Mouse (Mus musculus) midbrain, embryonic 11.5 days (tissue): ENCODE measurements around the gene Med11. TPM values are rescaled to one million over a fixed set of nuclear protein-coding genes. Genes with fewer than 3 reads are reported as not detected.
A peak's percentile ranks its signal among the peaks of the same experiment; 100 is the strongest.
"Not testable (repeated sequence)": the region's sequence is repeated elsewhere in the genome, so short reads cannot be mapped to it uniquely, and the experiment has no call there.

Experiments
- ATAC-seq: fragments of 200-750 bp; cut with Nextera tagmentation; 2 replicates; pipeline ENCODE4 v1.8.0; 2017; ENCODE audit warnings: moderate TSS enrichment, moderate library complexity; ENCODE audit not compliant: low FRiP score
- DNase-seq: peaks from one replicate; pipeline ENCODE4 v3.0.0; 2015; ENCODE audit warnings: low spot score; ENCODE audit errors: missing footprints
- H3K27ac ChIP-seq: fragments of 300-500 bp; sonication (generic); 2 replicates; pipeline ENCODE4 v1.5.1; 2014; ENCODE audit warnings: low read depth, low read length
- H3K27me3 ChIP-seq: fragments of 300-500 bp; sonication (generic); 2 replicates; pipeline ENCODE4 v1.6.1; 2014; ENCODE audit warnings: mild to moderate bottlenecking, low read length, moderate library complexity, mixed read lengths; ENCODE audit not compliant: control insufficient read depth, insufficient read depth
- H3K36me3 ChIP-seq: fragments of 300-500 bp; sonication (generic); 2 replicates; pipeline ENCODE4 v1.6.1; 2014; ENCODE audit warnings: mild to moderate bottlenecking, low read length, moderate library complexity, mixed read lengths; ENCODE audit not compliant: control insufficient read depth, insufficient read depth
- H3K4me1 ChIP-seq: fragments of 300-500 bp; sonication (generic); 2 replicates; pipeline ENCODE4 v1.6.1; 2014; ENCODE audit warnings: low read length; ENCODE audit not compliant: control insufficient read depth, insufficient read depth
- H3K4me2 ChIP-seq: fragments of 300-500 bp; sonication (generic); 2 replicates; pipeline ENCODE4 v1.6.1; 2014; ENCODE audit warnings: mild to moderate bottlenecking, moderate library complexity
- H3K4me3 ChIP-seq: fragments of 300-500 bp; sonication (generic); 2 replicates; pipeline ENCODE4 v1.5.1; 2014; ENCODE audit warnings: low read depth, low read length
- H3K9ac ChIP-seq: fragments of 300-500 bp; sonication (generic); 2 replicates; pipeline ENCODE4 v1.6.1; 2014; ENCODE audit warnings: low read length
- H3K9me3 ChIP-seq: fragments of 300-500 bp; sonication (generic); 2 replicates; pipeline ENCODE4 v1.6.1; 2016; ENCODE audit warnings: low read length; ENCODE audit not compliant: control insufficient read depth
- WGBS: fragments of 180-500 bp; shearing (Covaris S2); extraction: QIAGEN DNeasy Blood & Tissue Kit; methylation state at CpG from one replicate; pipeline ENCODE4 v1.1.7; 2014; 5-methylcytosine and 5-hydroxymethylcytosine counted together
- polyA plus RNA-seq: library from polyadenylated mRNA; unstranded; fragments of >200 nt; fragmentation: Nextera tagmentation; extraction: Ambion mirVana; gene quantifications from 2 replicates; pipeline ENCODE4 v1.2.1, GENCODE M21; 2014

The Med11 gene
- 37.7 and 42.1 TPM in 2 replicates for polyA plus RNA-seq

DNA sequence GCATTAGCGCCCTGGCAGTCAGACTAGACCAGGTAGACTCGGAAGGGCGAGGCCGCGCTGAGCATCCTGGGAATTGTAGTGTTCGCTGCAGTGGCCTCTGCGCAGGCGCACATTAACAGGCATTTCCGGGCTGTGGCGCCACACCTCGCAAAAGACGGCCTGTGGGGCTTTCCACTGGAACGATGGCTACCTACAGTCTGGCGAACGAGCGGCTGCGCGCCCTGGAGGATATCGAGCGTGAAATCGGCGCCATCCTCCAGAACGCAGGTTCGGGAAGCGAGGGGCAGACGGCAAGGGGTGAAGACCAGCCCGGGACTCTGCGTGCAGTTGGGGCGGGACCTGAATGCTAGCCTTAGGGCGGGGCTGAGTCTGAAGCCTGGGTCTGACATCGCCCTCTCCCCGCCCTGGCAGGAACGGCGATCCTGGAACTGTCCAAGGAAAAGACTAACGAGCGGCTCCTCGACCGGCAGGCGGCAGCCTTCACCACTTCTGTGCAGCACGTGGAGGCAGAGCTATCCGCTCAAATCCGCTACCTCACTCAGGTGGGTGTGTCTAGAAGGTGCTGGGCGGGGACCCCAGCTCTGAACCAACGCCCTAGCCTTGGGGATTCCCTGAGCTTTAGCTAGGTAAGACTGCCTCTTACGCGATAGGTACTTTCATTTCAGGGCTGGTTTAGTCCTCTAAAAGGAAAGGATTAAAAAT is at the start of gene Med11:
Gene Med11 (plus strand): TSS at position 123 of the 702 bp plus-strand sequence.
- under 1% methylated on average over 46 of the region's 46 CpGs for WGBS
- DNase-seq, result peak; percentile 99
- peaks cover 7% of the 10 kb centered on the region; the same call in 1 of the 2 replicates for H3K4me1 ChIP-seq
- peak within 1 kb of the TSS; percentile 62 for H3K27ac ChIP-seq
- H3K27me3 ChIP-seq, result no peaks in the 10 kb centered on the region
- H3K9ac ChIP-seq, result peak within 1 kb of the TSS; percentile 57
- H3K4me3 ChIP-seq, result peak within 1 kb of the TSS; percentile 52
- no peaks in the 10 kb centered on the region for H3K36me3 ChIP-seq
- H3K9me3 ChIP-seq, result no peaks in the 10 kb centered on the region
- ATAC-seq, result peak; percentile 99
- H3K4me2 ChIP-seq, result peak within 1 kb of the TSS; percentile 60

DNA sequence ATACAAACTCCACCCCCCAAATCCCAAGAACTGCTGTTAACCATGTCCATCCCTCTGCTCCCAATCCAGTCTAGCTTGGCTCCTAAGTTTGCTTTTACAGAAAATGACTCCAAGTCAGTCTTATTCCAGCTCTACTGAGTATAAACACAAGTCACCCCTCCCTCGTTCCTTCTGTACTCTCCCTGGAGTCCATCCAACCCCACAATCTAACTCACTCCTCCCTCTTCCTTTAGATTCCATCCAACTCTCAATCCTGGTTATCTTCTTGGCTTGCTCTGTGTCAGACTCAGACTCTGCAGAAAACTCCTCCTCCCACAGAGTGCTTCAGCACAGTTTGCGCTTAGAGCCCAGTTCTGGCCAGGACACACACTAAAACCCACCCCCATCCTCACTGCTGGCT is 48.1 kb upstream of the Med11 start:
- H3K36me3 ChIP-seq, result peaks cover 8% of the 10 kb centered on the region; the same call in 1 of the 2 replicates
- no peak overlapping the region for H3K27ac ChIP-seq
- H3K4me1 ChIP-seq, result peaks cover 1% of the 10 kb centered on the region
- WGBS, result 88% methylated on average over 2 of the region's 2 CpGs
- no peaks in the 10 kb centered on the region for H3K27me3 ChIP-seq
- ATAC-seq (no peak), DNase-seq (no peak)
- no peaks in the 10 kb centered on the region for H3K9me3 ChIP-seq
- H3K4me3 ChIP-seq, result no peak overlapping the region
- no peak overlapping the region for H3K9ac ChIP-seq
- H3K4me2 ChIP-seq, result no peak overlapping the region

DNA sequence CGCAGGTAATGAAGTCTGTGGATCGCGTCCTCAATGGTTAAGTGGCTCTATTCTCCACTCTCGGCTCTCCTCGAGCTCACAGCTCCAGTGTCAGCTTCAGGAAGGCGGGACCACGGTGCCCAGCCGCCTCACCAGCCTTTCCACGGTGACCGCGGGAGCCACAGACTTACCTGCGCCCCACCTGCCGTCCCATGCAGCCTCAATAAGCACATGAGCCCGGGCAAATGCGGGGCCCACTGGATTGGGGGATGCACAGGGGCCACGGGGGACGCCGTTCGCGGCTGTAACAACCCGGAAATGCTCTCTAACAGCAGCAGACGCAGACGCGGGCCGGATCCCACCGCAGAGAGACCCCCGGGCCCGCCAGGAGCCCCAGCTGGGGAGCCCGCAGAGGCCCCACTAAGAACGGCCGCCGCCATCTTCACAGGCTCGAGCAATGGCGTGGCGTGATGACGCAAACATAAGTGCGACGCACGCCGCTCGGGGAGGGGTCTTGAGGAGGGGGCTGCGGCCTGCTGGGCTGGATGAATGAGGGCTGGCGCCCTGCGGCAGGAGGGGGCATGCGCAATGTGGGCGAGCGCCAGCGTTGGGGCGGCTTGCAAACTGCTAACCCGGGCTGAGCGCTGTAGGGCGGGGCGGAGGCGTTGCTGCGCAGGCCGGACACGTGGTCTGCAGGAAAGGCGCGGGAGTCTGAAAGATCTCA is 42.0 kb upstream of the Med11 start, which contains the start of gene Pelp1:
Gene Pelp1 (minus strand): TSS at position 438 of the 703 bp plus-strand sequence.
- no peaks in the 10 kb centered on the region for H3K36me3 ChIP-seq
- H3K9ac ChIP-seq, result peak within 1 kb of the TSS; percentile 98
- peak; percentile 100 for DNase-seq
- peak within 1 kb of the TSS; percentile 76 for H3K4me2 ChIP-seq
- H3K4me1 ChIP-seq, result peaks cover 7% of the 10 kb centered on the region
- ATAC-seq, result peak; percentile 99
- no peaks in the 10 kb centered on the region for H3K9me3 ChIP-seq
- peak within 1 kb of the TSS; percentile 25; the same call in 1 of the 2 replicates for H3K27ac ChIP-seq
- H3K4me3 ChIP-seq, result peak within 1 kb of the TSS; percentile 97
- under 1% methylated on average over 59 of the region's 59 CpGs for WGBS
- H3K27me3 ChIP-seq, result no peaks in the 10 kb centered on the region

DNA sequence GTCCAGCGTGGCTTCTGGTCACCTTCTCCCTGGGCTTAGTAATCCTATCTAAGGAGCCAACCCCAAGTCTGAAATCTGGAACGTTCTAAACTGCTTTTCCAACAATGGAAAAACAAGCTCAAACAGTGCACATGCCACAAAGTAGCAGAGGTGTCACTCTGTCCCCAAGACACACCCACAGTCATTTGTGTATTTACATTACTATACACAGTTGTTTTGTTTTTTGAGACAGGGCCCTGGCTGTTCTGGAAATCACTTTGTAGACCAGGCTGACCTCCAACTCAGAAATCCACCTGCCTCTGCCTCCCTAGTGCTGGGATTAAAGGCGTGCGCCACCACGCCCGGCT is 41.4 kb upstream of the Med11 start:
- Histone ChIP-seq H3K4me2 (peak overlapping the region; percentile 76; the same call in 1 of the 2 replicates), H3K36me3 (no peaks in the 10 kb centered on the region), H3K9me3 (no peaks in the 10 kb centered on the region), H3K4me3 (peak overlapping the region; percentile 97), H3K9ac (peak overlapping the region; percentile 98), H3K27ac (no peak overlapping the region), H3K27me3 (no peaks in the 10 kb centered on the region), H3K4me1 (peaks cover 7% of the 10 kb centered on the region)
- WGBS, result 64% methylated on average over 6 of the region's 6 CpGs
- ATAC-seq, result no peak; the same call in 1 of the 2 replicates
- DNase-seq, result no peak

DNA sequence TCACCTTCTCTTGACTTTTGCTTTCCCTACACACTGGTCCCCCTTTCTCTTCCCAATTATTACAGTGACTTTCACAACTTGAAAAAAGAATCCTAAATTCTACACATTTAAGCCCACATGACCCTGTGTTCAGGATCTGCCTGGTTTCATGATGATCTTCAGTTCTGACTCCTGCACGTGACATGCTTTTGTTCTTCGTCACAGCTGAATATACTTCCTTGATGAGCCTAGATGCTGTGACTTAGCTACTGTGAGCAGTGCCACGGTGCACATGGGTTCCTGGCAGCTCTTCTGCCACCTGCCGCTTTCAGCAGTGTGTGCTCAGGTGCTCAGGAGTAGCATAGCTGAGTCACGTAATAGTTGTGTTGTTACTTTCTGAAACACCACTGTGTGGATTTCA is 39.1 kb upstream of the Med11 start:
- Histone ChIP-seq H3K4me2 (no peak overlapping the region), H3K27me3 (no peaks in the 10 kb centered on the region), H3K9ac (no peak overlapping the region), H3K4me3 (no peak overlapping the region), H3K9me3 (no peaks in the 10 kb centered on the region), H3K27ac (no peak overlapping the region), H3K4me1 (peaks cover 7% of the 10 kb centered on the region), H3K36me3 (no peaks in the 10 kb centered on the region)
- DNase-seq (no peak), ATAC-seq (no peak)
- 78% methylated on average over 5 of the region's 5 CpGs for WGBS

DNA sequence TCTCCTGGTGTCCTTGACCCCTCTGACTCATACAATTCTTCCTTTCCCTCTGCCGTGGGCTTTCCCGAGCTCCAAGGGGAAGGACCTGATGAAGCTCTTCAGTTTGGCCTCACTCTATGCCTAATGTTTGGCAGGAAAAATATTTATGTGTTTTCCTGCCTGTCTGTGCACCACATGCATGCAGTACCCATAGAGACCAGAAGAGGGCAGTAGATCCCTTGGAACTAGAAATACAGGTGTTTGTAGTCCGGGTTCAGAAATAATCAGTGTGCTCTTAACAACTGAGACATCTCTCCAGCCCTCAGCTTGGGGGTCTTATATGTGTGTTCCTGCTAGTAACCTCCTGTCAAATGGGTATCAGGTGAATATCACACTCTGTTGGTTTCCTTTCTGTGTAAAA is 37.8 kb upstream of the Med11 start:
- no peak overlapping the region for H3K9ac ChIP-seq
- H3K4me3 ChIP-seq, result no peak overlapping the region
- no peaks in the 10 kb centered on the region for H3K27me3 ChIP-seq
- ATAC-seq (no peak), DNase-seq (peak; percentile 98)
- WGBS, result 20% methylated on average over 3 of the region's 3 CpGs
- H3K9me3 ChIP-seq, result no peaks in the 10 kb centered on the region
- no peak overlapping the region for H3K27ac ChIP-seq
- no peaks in the 10 kb centered on the region for H3K36me3 ChIP-seq
- no peak overlapping the region for H3K4me2 ChIP-seq
- H3K4me1 ChIP-seq, result peaks cover 3% of the 10 kb centered on the region

DNA sequence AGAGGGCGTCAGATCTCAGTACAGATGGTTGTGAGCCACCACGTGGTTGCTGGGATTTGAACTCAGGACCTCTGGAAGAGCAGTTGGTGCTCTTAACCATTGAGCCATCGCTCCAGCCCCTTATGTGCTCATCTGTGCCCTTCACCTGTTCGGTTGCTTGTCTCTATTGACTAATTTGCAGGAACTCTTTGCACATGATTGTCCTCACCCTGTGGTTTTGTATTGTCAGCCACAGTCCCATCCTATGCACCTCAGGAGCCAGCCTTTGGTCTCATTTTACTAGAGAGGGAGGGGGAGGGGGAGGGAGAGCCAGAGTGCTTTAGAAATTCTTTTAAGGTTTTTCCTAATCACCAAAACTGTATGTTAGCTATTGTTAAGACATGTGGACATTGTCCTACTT is 33.5 kb upstream of the Med11 start:
- no peak overlapping the region for H3K4me2 ChIP-seq
- no peaks in the 10 kb centered on the region for H3K27me3 ChIP-seq
- DNase-seq, result no peak
- no peak overlapping the region for H3K4me3 ChIP-seq
- WGBS, result 63% methylated on average over 4 of the region's 4 CpGs
- H3K4me1 ChIP-seq, result no peaks in the 10 kb centered on the region
- H3K36me3 ChIP-seq, result no peaks in the 10 kb centered on the region
- no peak overlapping the region for H3K9ac ChIP-seq
- H3K9me3 ChIP-seq, result no peaks in the 10 kb centered on the region
- ATAC-seq, result no peak
- H3K27ac ChIP-seq, result no peak overlapping the region

DNA sequence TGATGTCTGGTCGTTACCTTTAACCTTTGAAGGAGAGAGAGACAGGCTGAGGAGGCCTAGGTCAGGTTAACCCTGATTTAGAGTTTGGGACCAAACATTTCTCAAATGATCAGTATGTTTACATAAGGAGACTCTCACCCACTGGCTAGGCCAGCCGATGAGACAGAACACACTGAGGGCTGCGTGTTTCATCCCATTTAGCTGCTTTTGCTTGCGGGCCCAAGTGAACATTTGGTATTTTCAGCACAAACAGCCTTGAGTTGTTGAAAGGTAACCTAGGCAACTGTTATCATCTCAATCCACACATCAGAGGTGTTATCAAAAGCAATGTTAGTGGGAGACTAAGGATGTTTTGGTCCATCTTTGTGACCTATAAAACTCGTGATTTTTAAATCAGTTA is 32.2 kb upstream of the Med11 start:
- no peak for DNase-seq
- no peaks in the 10 kb centered on the region for H3K9me3 ChIP-seq
- no peak overlapping the region for H3K4me2 ChIP-seq
- WGBS, result 76% methylated on average over 5 of the region's 5 CpGs
- H3K4me3 ChIP-seq, result no peak overlapping the region
- H3K4me1 ChIP-seq, result no peaks in the 10 kb centered on the region
- H3K27ac ChIP-seq, result no peak overlapping the region
- no peak overlapping the region for H3K9ac ChIP-seq
- no peaks in the 10 kb centered on the region for H3K27me3 ChIP-seq
- no peak for ATAC-seq
- no peaks in the 10 kb centered on the region for H3K36me3 ChIP-seq

DNA sequence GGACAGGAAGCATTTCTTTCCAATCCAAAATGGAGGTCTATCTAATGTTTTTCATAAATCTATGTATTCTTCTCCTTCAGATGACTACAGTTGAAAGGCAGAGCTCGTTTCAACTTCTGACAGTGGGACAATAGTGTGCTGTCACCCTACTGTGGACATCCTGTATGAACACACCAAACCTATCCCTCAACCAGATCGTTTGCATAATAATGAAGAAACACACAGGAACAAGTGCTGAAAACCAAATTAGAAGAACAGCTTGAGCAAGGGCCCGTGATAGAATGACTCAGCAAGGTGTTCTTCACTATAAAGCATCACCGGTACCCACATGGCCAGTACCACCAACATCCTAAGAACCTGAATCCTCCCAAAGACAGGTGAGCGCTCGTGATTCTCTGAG is 25.1 kb upstream of the Med11 start:
- not testable (repeated sequence) for H3K27me3 ChIP-seq, H3K27ac ChIP-seq, H3K4me2 ChIP-seq, DNase-seq, ATAC-seq, H3K9me3 ChIP-seq, H3K4me3 ChIP-seq, H3K4me1 ChIP-seq, H3K36me3 ChIP-seq, H3K9ac ChIP-seq
- WGBS, result 78% methylated on average over 6 of the region's 6 CpGs
